Mouse (Mus musculus) CD4-positive, CD25-positive, alpha-beta regulatory T cell, adult 4 months (primary cell): Measurements from ENCODE around the gene Fam155a. TPM values are rescaled to one million over a fixed set of nuclear protein-coding genes. Genes with fewer than 3 reads are reported as not detected.
"Not testable (repeated sequence)": the region's sequence is repeated elsewhere in the genome, so short reads cannot be mapped to it uniquely, and the experiment has no call there.

Source experiments
- ATAC-seq: one replicate; pipeline ENCODE4 v1.8.0; 2017
- polyA plus RNA-seq, 2 experiments: library from polyadenylated mRNA; unstranded; fragments of 100-300 nt; shearing (Covaris generic); gene quantifications; one replicate each; pipeline ENCODE4 v1.2.1; 2017

Fam155a gene
- polyA plus RNA-seq, 2 experiments from 2014 or later = not detected

GRCm38 (mm10) chr8:9394670-9395069 lies 376.3 kb downstream of the Fam155a start:
- no peak for ATAC-seq

GRCm38 (mm10) chr8:9393246-9393645 lies 377.7 kb downstream of the Fam155a start:
- ATAC-seq = no peak

- ATAC-seq = not testable (repeated sequence)
These were observed 380.7 kb downstream of the Fam155a start for GRCm38 (mm10) chr8:9390229-9390628.

- ATAC-seq = no peak
These were observed 401.8 kb downstream of the Fam155a start for GRCm38 (mm10) chr8:9369201-9369600.

- ATAC-seq = no peak
These were observed 403.2 kb downstream of the Fam155a start for GRCm38 (mm10) chr8:9367721-9368120.

- no peak for ATAC-seq
These were observed 405.6 kb downstream of the Fam155a start for GRCm38 (mm10) chr8:9365381-9365780.

GRCm38 (mm10) chr8:9348523-9349135 lies 422.3 kb downstream of the Fam155a start:
- ATAC-seq = no peak

- ATAC-seq = no peak
These were observed 423.8 kb downstream of the Fam155a start for GRCm38 (mm10) chr8:9347163-9347562.

- no peak for ATAC-seq
These were observed 426.8 kb downstream of the Fam155a start for GRCm38 (mm10) chr8:9344136-9344535.

GRCm38 (mm10) chr8:9342998-9343397 lies 428.0 kb downstream of the Fam155a start:
- ATAC-seq = no peak

GRCm38 (mm10) chr8:9342593-9342992 lies 428.4 kb downstream of the Fam155a start:
- no peak for ATAC-seq

GRCm38 (mm10) chr8:9337905-9338304 lies 433.1 kb downstream of the Fam155a start:
- no peak for ATAC-seq

- ATAC-seq = no peak
These were observed 435.0 kb downstream of the Fam155a start for GRCm38 (mm10) chr8:9335933-9336303.

GRCm38 (mm10) chr8:9335285-9335932 lies 435.6 kb downstream of the Fam155a start:
- ATAC-seq = no peak

- ATAC-seq = no peak
These were observed 438.2 kb downstream of the Fam155a start for GRCm38 (mm10) chr8:9332766-9333165.

GRCm38 (mm10) chr8:9309456-9309855 lies 461.5 kb downstream of the Fam155a start:
- ATAC-seq = no peak

- ATAC-seq = no peak
These were observed 467.3 kb downstream of the Fam155a start for GRCm38 (mm10) chr8:9303526-9304135.

- ATAC-seq = no peak
These were observed 475.9 kb downstream of the Fam155a start for GRCm38 (mm10) chr8:9295046-9295445.

GRCm38 (mm10) chr8:9292532-9292931 lies 478.4 kb downstream of the Fam155a start:
- no peak for ATAC-seq

GRCm38 (mm10) chr8:9288015-9288729 lies 482.8 kb downstream of the Fam155a start:
- ATAC-seq = no peak

- no peak for ATAC-seq
These were observed 496.8 kb downstream of the Fam155a start for GRCm38 (mm10) chr8:9274117-9274516.

GRCm38 (mm10) chr8:9264378-9264777 lies 506.6 kb downstream of the Fam155a start:
- no peak for ATAC-seq

GRCm38 (mm10) chr8:9261527-9261926 lies 509.4 kb downstream of the Fam155a start:
- no peak for ATAC-seq
